Mouse (Mus musculus) embryo, embryonic 9.5 days (tissue): ENCODE results near the gene Ntm.

Source experiments
- DNase-seq: peaks from one replicate; pipeline ENCODE4 v3.0.0-alpha.2; 2017; ENCODE audit errors: extremely low spot score

Ntm gene

GRCm38 (mm10) chr9:29161059-29161642 lies 801.8 kb downstream of the Ntm start:
- DNase-seq, result no peak

- DNase-seq, result peak; percentile 64
Measured at GRCm38 (mm10) chr9:29145901-29146300, 817.0 kb downstream of the Ntm start.

DNA sequence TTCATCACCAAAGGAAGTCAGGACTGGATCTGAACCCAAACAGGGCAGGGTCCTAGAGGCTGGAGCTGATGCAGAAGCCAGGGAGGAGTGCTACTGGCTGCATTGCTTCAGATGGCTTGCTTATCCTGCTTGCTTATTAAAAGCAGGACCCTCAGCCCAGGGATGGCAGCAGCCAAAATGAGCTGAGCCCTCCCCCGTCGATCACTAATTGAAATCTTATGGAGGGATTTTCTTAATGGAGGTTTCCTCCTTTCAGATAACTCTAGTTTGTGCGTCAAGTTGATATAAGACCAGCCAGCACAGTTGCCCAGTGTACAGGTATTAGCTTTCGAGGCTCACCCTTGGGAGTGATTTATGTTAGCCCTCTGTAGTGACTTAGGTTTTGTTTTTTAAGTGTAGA lies 826.9 kb downstream of the Ntm start:
- no peak for DNase-seq

DNA sequence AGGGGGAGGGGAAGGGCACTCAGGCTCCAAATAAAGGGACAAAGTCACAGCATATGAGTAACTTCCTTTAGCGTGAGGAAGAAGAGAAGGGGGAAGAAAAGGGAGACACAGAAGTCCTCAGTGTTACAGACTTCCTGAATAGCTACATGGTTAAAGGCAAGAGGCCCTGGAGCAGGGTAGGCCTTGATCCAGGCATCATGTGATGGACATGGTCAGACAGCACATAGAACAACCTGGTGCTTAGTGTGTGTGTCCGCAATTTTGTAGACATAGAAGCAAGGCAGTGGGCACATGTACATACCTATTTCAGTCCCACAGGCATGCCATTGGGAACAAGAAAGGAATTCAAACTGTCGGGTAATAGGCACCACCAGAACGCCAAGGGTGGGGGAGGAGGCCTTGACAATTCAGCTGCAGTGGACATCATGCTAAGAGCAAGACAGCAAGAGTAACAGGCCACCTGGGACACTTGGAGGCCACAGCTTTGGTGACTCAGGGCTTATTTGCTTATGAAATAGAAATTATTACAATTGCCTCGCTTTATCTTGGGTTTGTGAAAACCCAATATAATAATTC lies 832.1 kb downstream of the Ntm start:
- no peak for DNase-seq

- no peak for DNase-seq
Measured at GRCm38 (mm10) chr9:29130316-29130715, 832.6 kb downstream of the Ntm start.

DNA sequence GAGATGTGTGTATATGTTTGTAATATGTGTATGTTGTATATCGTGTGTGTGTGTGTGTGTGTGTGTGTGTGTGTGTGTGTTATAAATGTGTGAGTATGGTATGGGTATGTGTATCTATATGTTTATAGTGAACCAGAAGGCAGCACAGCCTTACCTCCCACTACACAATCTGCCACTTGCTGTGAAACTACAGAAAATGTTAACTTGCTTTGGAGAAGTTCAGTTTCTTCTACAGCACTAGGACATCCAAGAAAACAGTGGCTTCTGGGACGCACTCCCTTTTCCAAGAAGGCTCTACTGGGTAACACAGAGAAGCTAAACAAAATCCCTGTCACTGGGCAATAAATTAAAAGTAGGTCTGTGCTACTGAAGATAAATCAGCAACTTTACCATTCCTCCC lies 834.5 kb downstream of the Ntm start:
- DNase-seq, result no peak

- no peak for DNase-seq
Measured at GRCm38 (mm10) chr9:29124455-29124854, 838.5 kb downstream of the Ntm start.

GRCm38 (mm10) chr9:29123828-29124227 lies 839.1 kb downstream of the Ntm start:
- no peak for DNase-seq

GRCm38 (mm10) chr9:29117561-29118112 lies 845.3 kb downstream of the Ntm start:
- no peak for DNase-seq

- no peak for DNase-seq
Measured at GRCm38 (mm10) chr9:29115337-29115736, 847.6 kb downstream of the Ntm start.

DNA sequence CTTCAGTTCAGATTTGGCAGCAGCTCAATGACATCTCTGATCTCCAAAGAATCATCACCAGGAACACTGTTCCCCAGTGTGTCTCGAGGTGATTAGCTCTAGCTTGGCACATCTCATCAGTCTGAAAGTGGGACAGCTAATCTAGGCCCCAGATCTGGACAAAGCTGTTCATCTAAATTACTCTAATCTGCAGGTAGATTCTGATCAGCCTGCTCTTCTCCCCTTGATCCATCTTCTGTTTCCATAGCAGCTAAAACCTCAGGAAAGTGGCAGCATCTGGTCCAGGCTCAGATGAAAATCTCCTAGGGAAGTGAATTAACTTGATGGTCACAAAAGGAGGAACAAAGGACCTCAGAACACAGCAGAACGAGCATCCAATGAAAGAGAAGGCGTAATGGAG lies 856.2 kb downstream of the Ntm start:
- no peak for DNase-seq

- DNase-seq, result no peak
Measured at GRCm38 (mm10) chr9:29104442-29104841, 858.5 kb downstream of the Ntm start.

DNA sequence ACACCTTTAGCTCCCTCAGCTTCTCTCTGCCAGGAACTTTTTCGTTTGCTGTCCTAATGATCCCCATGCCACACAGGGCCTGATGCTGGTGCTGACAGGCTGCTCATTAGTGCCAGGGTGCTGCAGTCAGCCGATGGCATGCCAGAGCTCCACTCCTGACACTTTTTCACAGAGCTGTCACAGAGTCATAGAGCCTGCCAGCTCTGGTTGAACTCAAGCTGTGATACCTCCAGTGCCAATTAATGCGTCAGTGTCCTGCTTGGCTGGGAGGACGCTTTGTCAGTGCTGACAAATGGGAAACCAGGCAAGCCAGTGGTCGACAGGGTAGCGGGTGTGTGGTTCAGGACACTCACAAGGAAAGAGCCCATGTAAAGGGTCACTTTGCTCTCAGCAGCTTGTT lies 858.9 kb downstream of the Ntm start:
- DNase-seq, result no peak

DNA sequence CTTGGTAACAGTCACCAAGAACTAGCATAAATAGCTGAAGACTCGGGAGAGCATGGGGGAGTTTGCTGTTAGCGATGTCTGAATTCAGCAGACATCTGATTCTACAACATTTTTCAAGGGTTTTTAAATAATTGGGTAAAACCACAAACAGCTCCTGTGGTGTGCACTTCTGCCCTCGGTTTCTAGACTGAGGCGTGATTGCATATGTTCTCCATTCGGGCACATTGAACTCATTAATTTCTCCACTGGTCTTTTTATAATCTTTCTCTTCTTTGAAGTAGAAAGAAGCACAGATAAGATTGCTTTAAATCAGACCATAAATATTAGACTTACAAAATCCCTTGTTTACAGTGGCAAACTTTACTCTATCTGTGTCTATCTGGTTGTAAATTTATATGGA lies 862.3 kb downstream of the Ntm start:
- DNase-seq, result no peak

- no peak for DNase-seq
Measured at GRCm38 (mm10) chr9:29092443-29092842, 870.5 kb downstream of the Ntm start.

DNA sequence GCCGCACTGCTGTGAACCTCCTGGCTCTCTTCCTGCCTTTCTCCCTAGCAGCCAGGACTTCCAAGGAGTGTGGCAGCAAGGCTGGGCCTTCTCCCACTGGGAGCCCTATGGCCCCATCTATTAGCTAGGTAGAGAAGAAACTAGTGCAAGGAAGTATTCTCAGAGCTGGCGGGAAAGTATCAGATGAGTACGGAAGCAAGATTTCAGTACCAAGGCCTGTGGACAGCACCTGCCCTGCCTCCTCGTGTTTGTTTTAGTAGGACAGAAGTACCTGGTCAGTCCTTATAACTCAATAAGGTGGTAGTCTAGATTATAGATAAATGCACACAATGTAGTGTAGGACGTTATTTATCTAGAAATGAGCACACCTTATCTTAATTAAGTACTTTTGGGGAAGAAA lies 874.3 kb downstream of the Ntm start:
- peak; percentile 7 for DNase-seq

DNA sequence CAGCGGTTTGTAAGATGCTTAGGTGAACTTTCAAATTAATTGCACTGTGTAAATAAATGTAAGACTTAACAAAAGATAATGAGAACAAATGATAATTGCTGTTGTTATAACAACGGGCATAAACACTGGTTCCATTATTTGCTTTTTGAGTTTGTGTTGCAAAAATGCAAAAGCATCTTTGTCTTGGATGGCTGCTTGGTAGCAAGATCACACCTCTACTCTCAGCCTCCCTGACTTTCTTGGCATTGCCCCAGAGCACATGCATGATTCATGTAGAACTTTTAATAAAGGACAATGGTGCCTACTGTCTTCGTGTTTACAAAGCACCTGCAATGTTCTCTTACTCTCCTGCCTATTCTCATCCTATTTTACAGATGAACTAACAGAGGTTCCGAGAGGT lies 875.3 kb downstream of the Ntm start:
- DNase-seq, result no peak

DNA sequence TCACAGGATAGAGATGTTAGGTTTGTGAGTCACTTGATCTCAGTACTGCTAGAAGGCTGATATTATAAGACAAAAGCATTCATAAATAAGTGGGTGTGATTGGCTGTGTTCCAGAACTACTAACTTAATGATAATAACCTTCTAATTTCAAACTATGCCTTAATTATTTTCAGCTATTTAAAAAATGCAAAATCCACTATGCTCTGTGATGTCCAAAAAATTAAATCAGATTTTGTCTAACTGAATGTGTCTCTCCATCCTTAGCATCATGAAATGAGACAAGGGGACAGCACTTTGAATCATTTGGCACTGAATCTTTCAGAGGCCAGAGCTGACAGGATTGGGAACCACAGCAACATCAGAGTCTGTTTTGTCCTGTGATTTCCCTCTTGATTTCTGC lies 875.8 kb downstream of the Ntm start:
- DNase-seq, result no peak

DNA sequence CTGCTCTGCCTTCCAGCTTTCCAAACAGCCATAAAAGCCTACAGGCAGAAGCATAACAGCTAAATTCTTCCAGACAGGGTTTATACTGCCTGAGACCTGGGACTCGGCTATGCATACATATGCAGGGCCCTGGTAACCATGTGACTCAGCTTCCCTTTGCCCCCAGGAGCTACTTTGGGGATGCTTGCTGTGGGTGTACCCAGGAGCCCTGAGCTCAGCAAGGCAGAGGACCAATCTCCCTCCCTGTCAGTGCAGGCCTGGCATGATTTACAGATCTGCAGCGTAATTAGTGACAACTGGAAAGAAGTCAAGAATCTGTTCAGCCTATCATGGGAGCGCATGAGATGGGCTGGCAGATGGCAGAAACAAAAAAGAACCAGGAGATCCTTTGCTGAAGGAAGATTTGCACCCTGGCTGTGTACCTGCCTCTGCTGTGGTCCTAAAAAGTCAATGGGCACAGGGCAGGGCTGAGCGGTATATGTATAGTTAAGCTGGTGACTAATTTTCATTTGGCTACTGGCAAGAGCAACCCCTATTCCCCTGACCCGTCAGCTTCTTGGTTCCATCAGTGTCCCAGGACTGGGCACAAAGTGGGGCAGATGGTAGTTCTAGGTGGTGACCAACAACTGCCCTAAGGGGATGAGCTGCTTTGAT lies 886.9 kb downstream of the Ntm start:
- no peak for DNase-seq

GRCm38 (mm10) chr9:29075243-29075642 lies 887.7 kb downstream of the Ntm start:
- DNase-seq, result no peak

GRCm38 (mm10) chr9:29074494-29074893 lies 888.4 kb downstream of the Ntm start:
- DNase-seq, result no peak

DNA sequence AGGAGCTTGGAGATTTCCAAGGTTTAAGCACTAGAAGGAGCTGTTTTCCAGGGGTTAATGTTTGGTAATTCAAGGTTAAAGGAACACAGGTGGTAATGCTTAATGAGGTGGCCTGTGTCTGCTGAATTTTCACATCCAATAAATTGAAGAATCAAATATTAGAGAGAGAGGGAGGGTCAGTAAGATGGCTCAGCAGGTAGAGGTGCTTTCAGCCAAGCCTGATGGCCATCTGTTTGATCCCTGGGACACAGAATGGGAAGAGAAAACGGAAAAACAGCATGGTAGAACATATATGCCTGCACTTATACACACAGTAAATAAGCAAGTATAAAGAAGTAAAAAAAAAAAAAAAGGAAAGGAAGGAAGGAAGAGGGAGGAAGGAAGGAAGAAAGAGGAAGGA lies 890.9 kb downstream of the Ntm start:
- no peak for DNase-seq

DNA sequence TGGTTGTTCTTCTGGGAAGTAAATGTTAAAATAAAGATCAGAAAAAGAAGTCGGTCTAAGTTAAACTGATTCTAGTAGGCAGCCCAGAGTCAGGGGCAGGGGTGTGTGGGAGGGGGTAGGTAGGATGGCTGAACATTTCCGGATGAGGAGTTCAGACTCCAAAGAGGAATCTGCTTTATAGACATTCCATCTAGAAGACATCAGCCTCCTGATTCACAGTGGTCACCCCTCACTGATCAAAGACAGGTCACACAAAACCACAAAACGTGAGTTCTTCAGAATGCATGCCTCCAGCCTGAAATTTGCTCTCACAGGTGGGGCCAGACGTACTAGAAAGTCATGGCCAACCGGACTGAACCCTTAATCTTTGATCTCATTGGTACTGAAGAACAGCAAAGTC lies 895.4 kb downstream of the Ntm start:
- no peak for DNase-seq
